Mouse (Mus musculus): ENCODE results near the gene Cryzl2.

Cryzl2 gene

DNA sequence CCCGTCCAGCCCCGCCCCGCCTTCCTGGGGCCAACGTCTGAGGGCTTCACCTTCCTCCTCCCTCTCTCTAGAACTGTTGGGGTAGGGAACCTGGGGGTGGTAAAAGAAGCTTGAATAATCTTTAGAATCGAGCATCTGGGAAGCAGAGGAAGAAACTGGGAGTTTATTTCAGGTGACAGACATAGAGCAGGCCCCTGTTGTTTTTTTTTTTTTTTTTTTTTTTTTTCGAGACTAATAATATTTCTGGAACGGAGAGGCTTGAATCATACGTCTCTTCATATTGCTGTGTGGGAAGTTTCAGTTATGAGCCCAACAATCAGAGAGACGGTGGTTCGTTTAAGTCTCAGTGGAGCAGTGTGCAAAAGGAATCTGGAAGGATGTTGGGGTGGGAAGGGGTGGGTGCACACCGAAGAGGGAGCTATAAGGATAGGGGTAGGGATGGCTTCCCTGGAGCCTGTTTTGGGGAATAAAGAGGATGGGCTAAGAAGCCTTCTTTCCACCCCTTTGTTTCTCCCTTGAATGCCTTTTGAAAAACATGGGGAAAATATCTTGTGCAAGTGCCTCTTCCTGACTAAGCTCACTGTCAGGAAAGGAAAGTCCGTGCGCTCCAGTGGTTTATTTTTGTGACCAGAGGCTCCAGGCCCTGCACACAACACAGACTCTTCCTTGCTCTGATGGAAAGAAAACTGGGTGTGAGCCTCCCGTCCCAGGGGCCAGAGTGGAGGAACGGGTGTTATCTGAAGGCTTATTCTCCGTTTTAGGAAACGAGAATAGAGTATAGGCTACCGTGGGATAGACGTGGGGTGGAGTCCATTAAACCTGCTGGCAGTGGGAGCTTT lies 14.4 kb upstream of the Cryzl2 start:
- no peak for DNase-seq

DNA sequence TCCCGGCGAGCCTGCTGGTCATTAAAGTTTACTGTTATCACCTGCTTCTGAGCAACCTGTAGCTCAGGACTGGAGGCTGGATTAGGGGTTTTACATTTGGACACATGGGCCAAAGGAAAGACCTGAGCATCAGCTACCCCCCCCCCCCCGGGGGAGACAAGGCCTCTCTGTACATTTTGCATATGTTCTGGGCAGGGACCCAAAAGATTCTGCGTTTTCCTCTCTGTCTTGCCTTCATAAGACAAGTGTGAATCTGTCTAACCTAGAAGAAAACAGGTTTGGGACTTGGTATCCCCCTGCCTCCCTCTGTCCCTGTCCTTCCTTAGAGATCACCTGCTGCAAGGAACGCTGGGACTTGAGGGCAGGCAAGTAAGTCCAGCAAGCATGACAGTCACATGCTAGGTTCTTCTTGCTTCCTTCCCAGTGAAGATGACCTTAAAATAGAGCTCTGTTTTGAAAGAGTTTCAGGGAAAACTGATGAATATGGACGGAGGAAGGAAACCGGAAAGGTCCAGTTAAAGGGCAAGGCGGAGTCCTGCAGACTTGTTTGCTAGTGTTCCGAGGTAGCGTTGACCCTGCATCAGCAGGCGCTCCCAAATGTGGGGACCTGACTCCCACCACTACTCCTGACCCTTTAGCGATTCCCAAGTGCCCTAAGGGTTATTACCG lies 13.6 kb upstream of the Cryzl2 start:
- no peak for DNase-seq

DNA sequence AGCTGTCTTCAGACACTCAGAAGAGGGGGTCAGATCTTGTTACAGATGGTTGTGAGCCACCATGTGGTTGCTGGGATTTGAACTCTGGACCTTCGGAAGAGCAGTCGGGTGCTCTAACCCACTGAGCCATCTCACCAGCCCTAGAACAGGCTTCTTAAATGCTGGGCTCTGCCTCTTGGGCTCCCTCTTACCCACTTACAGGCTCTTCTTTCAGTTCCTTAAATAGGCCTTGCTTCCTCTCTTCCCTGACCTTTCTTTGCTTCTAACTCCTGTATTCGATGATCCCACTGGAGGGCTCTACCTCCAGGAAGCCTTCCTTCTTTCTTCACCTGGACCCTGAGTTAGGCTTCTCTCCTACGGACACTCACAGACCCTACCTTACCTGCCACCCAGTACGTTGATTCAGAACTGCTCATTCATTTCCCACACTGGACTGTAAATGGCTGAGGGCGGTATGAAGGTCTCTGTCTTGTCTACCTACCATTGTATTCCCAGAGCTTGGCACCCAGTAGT lies 12.9 kb upstream of the Cryzl2 start:
- no peak for DNase-seq

DNA sequence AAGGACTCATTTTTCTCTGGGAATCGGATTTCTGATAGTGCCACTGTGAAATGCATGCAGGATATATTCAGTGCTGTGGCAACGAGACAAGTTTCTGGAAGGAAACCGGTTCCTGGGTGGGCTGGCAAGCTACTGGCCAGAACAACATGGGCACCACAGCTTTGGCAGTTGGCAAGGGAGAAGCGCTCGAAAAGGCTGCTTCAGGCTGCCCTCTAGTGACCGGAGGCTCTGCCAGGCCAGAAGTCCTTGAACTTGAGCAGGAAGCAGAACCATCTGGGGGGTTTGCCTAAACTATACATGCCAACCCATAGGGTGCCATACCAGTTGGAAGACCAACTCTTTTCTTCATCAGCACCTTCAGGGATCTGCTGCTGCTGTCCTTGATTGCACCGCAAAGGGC lies 12.1 kb upstream of the Cryzl2 start:
- DNase-seq: peak; percentile 68

DNA sequence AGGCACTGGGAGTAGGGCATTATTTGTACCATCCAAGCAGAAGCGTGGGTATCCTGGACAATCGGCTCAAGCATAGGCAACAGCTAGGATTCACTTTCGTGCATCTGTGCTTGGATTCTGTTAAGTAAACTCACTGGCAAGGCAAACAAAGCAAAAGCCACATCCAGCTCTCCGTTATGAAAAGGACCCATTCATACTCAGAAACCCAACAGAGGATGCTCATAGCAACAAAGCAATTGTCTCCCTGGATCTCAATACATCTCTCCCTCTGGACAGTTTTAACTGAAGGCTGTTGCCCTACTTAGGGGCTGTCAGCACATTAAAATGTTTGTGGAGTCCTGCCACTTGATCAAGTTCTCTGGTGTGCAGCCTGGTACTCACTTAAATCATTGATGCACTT lies 11.2 kb upstream of the Cryzl2 start:
- no peak for DNase-seq

DNA sequence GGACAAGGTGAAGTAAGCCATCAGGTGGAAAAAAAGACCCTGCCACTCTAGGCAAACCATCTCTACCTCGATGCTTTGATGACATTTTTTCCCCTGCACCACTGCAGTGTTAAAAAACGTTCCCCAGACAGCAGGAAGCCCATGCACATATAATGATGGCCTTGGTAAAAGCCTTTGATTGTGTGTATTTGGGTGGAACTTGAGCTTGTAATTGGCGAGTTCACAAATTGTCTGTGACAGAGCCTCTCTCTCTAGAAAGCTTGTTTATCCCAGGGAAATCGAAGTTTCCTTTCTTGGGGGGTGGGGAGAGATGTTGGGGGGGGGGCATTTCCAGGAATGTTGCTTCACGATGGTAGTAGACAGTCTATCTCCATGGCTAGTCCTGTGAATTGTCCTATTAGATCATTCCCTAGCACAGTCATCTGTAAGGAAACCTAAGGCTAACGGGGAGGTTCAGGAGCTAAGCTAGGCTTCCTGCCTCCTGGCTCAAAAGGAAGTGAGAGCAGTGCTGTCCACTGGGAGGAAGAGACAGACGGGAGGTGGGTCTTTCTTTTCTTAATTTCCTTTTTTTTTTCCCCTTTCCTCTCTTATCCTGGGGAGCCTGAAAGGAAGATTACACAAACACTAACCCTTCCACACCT lies 10.1 kb upstream of the Cryzl2 start:
- no peak for DNase-seq

DNA sequence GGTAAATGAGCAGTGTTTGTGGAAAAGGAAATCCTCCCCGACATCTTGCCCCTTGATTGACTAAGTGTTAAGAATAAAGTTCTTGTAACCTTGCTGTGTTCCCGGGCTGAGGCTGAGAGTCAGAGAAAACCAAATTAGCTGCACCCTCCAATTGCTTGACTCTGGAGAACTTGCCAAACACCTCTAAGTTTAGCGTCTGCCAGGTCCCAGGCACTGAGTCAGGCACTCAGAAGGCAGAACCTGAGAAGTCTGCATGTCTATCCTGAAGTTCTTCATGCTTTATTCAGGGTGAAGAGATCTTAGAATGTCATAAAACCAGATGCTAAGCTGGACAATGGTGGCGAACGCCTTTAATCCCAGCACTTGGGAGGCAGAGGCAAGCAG lies 9.6 kb upstream of the Cryzl2 start:
- no peak for DNase-seq

DNA sequence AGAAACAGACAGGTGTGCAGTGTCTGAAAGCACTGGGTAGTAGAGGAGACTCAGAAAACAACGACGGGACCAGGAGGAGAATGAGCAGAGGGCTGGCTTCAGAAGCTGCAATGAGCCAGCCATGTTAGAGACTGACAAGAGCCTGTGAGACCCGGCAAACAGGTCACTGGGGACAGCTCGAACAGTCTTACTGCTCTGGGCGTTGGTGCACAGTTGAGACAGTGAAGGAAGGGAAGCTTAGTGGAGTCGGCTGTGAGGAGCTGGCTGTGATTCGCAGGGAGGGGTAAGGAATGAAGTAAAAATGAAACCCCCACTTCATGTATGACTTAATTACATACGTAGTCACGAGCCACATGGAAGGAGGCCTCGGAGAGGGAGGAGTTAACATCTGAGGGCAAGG lies 8.8 kb upstream of the Cryzl2 start:
- DNase-seq: no peak

DNA sequence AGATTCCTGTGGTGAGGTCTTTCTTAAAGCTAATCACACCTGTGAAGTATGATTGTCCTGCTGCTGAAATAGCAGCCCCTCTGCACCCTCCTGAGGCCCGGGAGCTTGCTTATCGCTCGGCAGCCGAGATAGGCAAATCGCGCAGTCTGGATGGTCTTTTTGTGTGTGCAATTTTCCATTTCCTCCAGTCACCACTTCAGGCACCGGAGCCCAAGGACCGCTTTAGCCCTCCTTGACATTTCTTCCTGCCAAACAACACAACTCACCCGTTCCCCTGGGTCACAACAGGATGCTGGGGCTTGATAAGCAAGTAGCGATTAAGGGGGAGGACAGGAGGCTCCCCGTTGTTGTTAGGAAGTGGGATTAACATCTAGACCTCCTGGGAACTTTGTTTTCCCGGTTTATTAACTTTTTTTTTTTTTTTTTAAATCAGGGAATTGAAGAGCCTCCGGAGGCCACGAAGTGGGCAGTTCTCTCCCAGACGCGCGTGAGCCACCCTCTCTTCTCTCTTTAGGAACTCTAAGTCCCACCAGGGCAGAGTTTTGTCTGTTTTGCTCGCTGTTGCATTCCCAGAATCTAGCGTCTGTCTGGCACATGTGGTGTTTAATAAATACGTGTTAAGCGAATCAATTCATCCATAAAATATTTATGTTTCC lies 8.3 kb upstream of the Cryzl2 start:
- DNase-seq: no peak

DNA sequence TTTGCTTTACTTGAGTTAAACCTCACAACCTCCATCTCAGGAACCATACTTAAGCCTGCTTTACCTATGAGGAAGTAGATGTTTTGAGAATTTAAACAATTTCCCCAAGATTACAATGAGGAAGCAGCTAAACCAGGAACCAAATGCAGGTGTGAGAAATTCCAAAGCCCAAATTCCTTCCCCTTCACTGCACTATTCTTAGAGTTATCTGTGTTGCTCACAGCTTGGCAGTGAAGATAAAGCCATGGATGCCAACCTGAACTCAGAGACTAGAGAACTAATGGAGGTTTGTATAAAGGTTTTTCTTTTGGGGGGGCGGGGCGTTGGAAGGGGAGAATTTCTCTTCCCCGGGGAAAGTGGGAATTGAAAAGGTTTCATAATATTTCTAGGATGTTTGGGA lies 6.1 kb upstream of the Cryzl2 start:
- DNase-seq: no peak

DNA sequence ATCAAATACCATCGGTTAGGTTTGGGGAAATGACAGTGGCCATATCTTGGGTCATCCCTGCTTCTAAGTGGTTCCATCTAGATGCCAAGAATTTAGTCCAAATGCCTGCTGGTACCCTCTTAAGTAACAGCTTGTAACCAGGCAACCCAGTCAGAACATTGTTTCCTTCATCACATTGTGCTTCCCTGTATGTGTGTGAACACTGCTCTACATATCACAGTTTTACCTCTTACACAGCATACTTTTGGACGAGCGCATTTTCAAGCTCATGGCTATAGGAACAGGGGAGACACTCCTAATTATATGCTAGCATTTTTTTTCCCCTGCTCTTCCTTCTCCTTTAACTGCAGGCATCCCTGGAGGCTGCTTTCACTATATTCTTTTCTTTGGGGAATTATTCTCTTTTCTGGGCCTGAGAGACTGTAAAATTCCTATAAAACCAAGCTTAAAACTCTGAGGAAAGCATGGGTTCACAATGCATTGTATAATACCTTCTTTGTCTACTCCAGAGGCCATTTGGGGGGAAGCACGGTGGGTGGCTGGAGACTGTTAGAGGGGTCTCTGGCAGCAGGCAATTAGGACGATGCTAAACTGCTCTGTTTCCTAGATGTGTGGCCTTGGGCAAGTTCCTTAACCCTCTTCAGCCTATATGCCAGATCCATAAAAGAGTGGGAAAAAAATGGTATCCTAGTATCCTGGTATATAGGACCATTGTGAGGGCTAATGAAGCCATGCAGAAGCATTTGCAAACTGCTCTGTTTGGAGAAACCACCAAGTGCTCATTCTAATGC lies 5.4 kb upstream of the Cryzl2 start:
- no peak for DNase-seq

DNA sequence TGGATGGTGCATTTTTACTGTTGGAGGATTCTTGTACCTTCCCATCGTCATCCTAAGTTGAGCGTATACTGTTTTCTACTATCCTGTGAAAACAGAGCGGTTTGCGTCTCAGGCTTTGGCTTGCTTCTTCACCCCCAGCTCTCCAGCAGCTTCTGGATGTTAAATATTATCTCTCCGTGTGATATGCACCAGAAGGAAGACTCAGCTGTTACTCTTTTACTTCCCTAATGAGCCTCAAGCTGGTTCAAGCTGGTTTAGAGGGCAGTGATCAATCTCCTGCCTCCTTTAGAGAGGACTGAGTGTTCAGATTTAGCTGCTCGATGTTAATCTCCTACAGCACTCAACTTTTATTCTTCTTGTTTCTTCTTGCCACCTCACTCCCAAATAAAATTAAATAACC lies 3.5 kb upstream of the Cryzl2 start:
- no peak for DNase-seq

DNA sequence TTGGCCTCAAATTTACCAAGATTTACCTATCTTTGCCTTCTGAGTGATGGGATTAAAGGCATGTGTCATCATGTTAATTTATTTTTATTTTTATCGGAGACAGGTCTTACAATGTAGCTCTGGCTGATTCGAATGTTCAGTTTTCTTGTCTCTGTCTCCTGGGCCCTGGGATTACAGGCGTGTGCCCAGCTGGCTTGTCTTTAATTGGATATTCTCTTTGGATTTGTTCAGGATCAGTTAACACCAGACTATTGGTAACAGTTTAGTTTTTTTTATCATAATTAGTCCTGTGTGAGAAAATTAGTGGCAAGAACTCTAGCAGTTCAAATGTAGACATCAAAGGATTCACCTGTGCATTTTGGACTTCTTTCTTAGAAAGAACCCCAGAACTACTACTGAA lies 588 bp upstream of the Cryzl2 start:
- DNase-seq: no peak

DNA sequence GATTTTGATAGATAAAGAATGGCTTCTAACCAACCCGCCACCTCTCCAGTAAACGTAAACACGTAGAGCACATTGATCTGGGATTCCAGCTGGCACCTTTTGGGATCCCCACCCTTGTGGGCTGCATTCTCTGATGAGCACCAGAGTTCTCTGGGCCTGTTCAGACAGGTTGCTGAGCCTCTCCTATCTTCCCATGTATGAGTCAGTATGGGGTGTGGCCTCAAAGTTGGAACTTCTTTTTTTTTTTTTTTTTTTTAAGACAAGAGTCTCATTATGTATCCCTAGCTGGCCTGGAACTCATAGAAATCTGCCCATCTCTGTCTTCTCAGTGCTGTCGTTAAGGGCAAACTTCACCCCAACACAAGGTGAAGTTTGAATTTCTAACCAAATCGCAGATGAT lies 1.5 kb downstream of the Cryzl2 start:
- DNase-seq: no peak

DNA sequence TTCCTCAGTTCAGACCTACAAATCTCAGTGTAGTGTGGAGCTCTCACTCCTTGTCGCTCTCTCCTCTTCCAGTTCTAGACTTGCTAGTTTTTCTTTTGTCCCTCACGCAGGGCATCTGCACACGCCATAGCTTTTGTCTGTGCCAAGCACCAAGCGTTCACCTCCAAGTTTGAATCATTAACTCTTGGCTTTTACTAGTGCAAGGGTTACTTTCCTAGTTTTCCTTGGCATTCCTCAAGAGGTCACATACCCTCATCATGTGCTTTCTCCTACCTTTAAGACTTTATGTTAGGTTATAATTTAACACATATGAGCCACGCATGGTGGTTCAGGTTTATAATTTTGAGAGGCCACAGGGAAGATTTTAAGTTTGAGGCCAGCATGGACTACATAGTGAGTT lies 2.9 kb downstream of the Cryzl2 start:
- DNase-seq: no peak

DNA sequence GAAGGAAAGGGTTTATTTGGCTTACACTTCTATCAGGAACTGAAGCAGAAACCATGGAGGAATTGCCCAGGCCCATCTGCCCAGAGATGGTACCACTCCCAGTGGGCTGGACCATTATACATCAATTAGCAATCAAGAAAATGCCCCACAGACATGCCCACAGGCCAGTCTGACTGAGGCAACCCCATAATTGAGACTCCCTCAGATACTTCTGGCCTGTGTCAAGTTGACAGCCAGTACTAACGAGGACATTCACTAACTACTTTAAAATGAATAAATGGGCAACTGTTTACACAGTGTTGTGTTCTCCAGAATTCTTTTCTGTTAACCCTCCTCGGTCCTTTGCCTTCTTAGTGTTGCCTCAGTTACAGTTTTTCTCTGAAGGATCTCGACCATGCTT lies 4.0 kb downstream of the Cryzl2 start:
- no peak for DNase-seq

DNA sequence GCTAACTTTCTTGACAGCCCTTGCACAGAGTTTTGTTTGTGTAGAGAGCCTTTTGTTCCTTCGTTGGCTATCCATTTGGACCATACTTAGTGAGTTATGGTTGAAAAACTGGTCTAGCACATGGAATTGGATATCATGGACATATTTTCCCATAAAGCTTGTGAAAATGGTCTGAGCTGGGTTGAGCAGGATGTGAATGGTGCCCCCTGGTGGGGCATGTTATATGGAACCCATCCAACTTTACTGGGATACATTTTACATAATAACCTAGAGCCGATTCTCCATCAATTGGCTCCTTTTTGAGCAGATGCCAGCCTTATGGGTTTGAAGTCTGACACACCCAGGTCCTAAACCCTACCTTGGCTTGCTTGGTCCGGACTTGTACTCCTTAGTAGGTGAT lies 6.8 kb downstream of the Cryzl2 start:
- DNase-seq: peak; percentile 33

DNA sequence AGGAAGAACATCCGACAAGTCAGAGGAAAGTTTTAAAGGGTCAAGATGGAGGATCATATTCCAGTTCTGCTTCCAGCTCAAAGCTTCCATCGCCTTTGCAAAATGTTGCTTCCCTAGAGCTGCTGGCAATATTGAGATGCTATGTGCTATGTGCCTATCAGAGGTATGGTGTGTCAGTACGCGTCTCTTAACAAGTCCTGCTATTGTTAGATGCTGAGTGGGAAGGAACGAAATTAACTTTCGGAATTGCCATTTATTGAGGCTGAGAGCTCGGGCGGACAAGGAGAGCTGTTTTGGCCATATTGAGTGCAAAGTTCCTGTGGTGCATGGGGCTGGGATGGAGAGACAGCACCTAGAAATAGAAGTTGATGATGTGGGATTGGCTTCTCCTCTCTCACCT lies 9.5 kb downstream of the Cryzl2 start:
- DNase-seq: no peak

DNA sequence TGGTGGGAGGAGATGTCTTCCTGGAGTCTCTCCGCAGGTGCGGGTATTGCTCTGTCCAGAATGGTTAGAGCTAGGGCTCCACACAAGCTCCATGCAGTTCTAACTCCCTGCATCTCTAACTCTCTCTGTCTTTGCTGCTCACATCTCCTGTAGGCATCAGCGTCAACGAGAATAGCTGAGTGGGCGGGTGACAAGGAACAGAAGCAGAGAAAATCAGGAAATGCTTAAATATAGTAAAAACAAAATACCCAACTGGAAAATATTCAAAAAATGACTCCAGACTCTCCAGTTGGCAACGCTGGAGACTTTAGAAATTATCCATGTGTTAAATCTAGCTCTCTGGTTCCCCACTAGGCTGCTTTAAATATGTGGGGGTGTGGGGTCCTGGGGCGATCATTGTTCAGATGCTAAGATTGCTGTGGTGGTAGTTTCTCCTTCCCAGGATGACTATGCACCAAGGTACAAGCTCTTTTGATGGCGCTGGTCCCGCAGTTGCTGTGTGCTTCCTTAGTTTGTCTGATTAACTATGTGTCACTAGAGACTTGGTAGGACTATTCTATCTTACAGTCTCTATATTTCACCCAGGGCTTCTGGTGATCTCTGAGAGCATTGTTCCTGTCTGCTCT lies 12.5 kb downstream of the Cryzl2 start:
- peak; percentile 34 for DNase-seq

DNA sequence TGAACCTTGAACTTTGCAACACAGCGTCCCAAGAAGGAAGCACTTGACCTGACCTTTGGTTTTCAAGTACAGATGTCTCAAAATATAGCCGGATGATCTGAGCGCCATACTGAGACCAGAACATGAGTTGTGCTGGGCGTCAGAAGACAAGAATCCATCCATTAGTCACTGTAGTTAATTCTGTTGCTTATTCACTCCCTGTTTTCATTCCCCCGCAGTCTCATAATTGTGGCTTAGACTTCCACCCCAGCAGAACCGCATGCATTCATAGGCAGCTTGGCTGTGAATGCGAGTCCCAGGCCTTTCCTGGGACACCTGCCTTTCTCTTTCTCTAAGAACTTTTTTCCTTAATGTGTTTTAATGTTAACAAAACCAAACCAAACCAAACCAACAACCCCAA lies 14.3 kb downstream of the Cryzl2 start:
- no peak for DNase-seq

DNA sequence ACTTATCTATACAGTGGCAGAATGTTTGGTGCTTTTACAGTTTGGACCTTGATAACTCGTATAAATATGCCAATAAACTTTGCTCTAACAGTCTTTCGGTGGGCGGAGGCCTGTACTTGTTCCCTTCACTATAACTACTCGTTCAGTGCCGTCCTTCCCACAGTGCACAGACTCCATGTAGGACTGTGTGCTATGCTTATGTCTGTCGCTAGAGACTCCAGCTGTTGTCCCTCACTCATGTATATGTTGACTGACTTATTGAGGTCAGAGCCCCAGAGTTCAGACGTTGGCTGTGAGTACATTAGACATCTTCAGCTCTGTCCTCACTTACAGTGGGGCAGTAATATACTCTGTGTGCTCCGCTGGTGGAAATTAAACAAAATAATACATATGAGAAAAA lies 16.5 kb downstream of the Cryzl2 start:
- DNase-seq: no peak

DNA sequence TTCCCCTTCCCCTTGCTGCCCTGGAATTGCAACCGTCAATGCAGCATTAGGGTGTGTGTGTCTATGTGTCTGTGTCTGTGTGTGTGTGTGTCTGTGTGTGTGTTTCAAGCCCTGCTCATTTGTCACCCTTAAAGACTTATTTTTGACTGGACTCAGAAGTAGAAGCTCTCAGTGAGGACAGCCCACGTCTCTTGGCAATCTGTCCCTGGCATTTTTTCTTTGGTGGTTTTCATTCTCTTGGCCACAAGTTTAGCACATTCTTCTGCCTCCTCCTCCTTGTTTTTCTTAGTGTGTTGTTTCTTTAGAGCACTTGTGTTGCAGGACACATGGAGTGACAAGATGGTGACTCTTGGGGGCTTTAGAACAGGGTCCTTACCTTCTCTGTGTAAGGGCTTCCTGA lies 17.9 kb downstream of the Cryzl2 start:
- DNase-seq: no peak

Measured in right cerebral cortex, postnatal 14 days (tissue).